Mouse (Mus musculus) gonadal fat pad, adult 2 months (tissue): Measurements from ENCODE around the gene Olfr803. TPM values are rescaled to one million over a fixed set of nuclear protein-coding genes. Genes with fewer than 3 reads are reported as not detected.

Source experiments
- DNase-seq: peaks from one replicate; pipeline ENCODE4 v3.0.0-alpha.2; 2012; ENCODE audit warnings: low read depth
- polyA plus RNA-seq: library from polyadenylated mRNA; depleted of rRNA; stranded (reverse); fragments of >200 nt; gene quantifications from 2 replicates; pipeline ENCODE4 v1.2.3, GENCODE M21; 2012; rRNA removed

The Olfr803 gene
- not detected in 2 replicates for polyA plus RNA-seq

- DNase-seq = no peak
Observed at GRCm38 (mm10) chr10:129694186-129694585, at the start of gene Olfr803. TSS of gene Olfr803 (minus strand) at chr10:129694286.

- no peak for DNase-seq
Observed at GRCm38 (mm10) chr10:129741821-129742220, 47.7 kb upstream of the Olfr803 start, which contains the start of gene Olfr806. TSS of gene Olfr806 (minus strand) at chr10:129741921.

- no peak for DNase-seq
Observed at GRCm38 (mm10) chr10:129729275-129729674, 35.2 kb upstream of the Olfr803 start, which contains the start of gene Olfr805. TSS of gene Olfr805 (minus strand) at chr10:129729375.

- no peak for DNase-seq
Observed at GRCm38 (mm10) chr10:129702910-129703309, 8.8 kb upstream of the Olfr803 start, which contains the start of gene Olfr804. TSS of gene Olfr804 (plus strand) at chr10:129703210.

- DNase-seq = no peak
Observed at GRCm38 (mm10) chr10:129688069-129688468, 6.0 kb downstream of the Olfr803 start, which contains the start of gene Olfr802. TSS of gene Olfr802 (minus strand) at chr10:129688169.

- no peak for DNase-seq
Observed at GRCm38 (mm10) chr10:129673765-129674164, 20.3 kb downstream of the Olfr803 start, which contains the start of gene Olfr801. TSS of gene Olfr801 (minus strand) at chr10:129673865.

- DNase-seq = no peak
Observed at GRCm38 (mm10) chr10:129657394-129657793, 36.7 kb downstream of the Olfr803 start, which contains the start of gene Olfr800. TSS of gene Olfr800 (plus strand) at chr10:129657694.

GRCm38 (mm10) chr10:129651763-129652162, 42.3 kb downstream of the Olfr803 start:
- DNase-seq = no peak

Other genes with a start within 250 kb of the Olfr803 start
- not detected in 2 replicates for gene Olfr787, start 232.4 kb downstream of the Olfr803 start, polyA plus RNA-seq
- not detected in 2 replicates for gene Olfr788, start 223.3 kb downstream of the Olfr803 start, polyA plus RNA-seq
- not detected in 2 replicates for gene Olfr789, start 209.5 kb downstream of the Olfr803 start, polyA plus RNA-seq
- not detected in 2 replicates for gene Olfr790, start 195.8 kb downstream of the Olfr803 start, polyA plus RNA-seq
- gene Olfr791, start 172.5 kb downstream of the Olfr803 start, polyA plus RNA-seq = not detected in 2 replicates
- not detected in 2 replicates for gene Olfr792, start 155.1 kb downstream of the Olfr803 start, polyA plus RNA-seq
- not detected in 2 replicates for gene Olfr794, start 126.6 kb downstream of the Olfr803 start, polyA plus RNA-seq
- not detected in 2 replicates for gene Olfr796, start 81.7 kb downstream of the Olfr803 start, polyA plus RNA-seq
- not detected in 2 replicates for gene Olfr798, start 66.4 kb downstream of the Olfr803 start, polyA plus RNA-seq
- not detected in 2 replicates for gene Olfr799, start 56.8 kb downstream of the Olfr803 start, polyA plus RNA-seq
- gene Olfr800, start 36.6 kb downstream of the Olfr803 start, polyA plus RNA-seq = not detected in 2 replicates
- gene Olfr801, start 20.4 kb downstream of the Olfr803 start, polyA plus RNA-seq = not detected in 2 replicates
- not detected in 2 replicates for gene Olfr802, start 6.1 kb downstream of the Olfr803 start, polyA plus RNA-seq
- gene Olfr804, start 8.9 kb upstream of the Olfr803 start, polyA plus RNA-seq = not detected in 2 replicates
- gene Olfr805, start 35.1 kb upstream of the Olfr803 start, polyA plus RNA-seq = not detected in 2 replicates
- gene Olfr806, start 47.6 kb upstream of the Olfr803 start, polyA plus RNA-seq = not detected in 2 replicates
- not detected in 2 replicates for gene Olfr807, start 63.5 kb upstream of the Olfr803 start, polyA plus RNA-seq
- gene Olfr808, start 71.2 kb upstream of the Olfr803 start, polyA plus RNA-seq = not detected in 2 replicates
- not detected in 2 replicates for gene Olfr809, start 80.4 kb upstream of the Olfr803 start, polyA plus RNA-seq
- gene Olfr810, start 100.6 kb upstream of the Olfr803 start, polyA plus RNA-seq = not detected in 2 replicates
- gene Olfr811, start 110.1 kb upstream of the Olfr803 start, polyA plus RNA-seq = not detected in 2 replicates
- not detected in 2 replicates for gene Olfr812, start 151.8 kb upstream of the Olfr803 start, polyA plus RNA-seq
- not detected in 2 replicates for gene Olfr813, start 161.1 kb upstream of the Olfr803 start, polyA plus RNA-seq
- not detected in 2 replicates for gene Olfr814, start 185.6 kb upstream of the Olfr803 start, polyA plus RNA-seq
- not detected in 2 replicates for gene Olfr815, start 211.6 kb upstream of the Olfr803 start, polyA plus RNA-seq
- gene Olfr816, start 221.3 kb upstream of the Olfr803 start, polyA plus RNA-seq = not detected in 2 replicates